Mouse (Mus musculus) limb, embryonic 11.5 days (tissue): ENCODE results near the gene Nxph3. TPM values are rescaled to one million over a fixed set of nuclear protein-coding genes. Genes with fewer than 3 reads are reported as not detected.

ENCODE experiments used
- ATAC-seq: fragments of 200-750 bp; cut with Nextera tagmentation; 2 replicates; pipeline ENCODE4 v1.8.0; 2017; ENCODE audit warnings: low read depth; ENCODE audit not compliant: insufficient number of reproducible peaks, low FRiP score, low TSS enrichment
- DNase-seq: peaks from one replicate; pipeline ENCODE4 v3.0.0-alpha.2; 2015; ENCODE audit warnings: low spot score
- H3K27ac ChIP-seq: fragments of 300-500 bp; sonication (generic); replicated peaks from 2 replicates; pipeline ENCODE4 v1.5.1; 2014; ENCODE audit warnings: low read depth, mild to moderate bottlenecking, low read length
- H3K27me3 ChIP-seq: fragments of 300-500 bp; sonication (generic); 2 replicates; pipeline ENCODE4 v1.6.1; 2014; ENCODE audit warnings: mild to moderate bottlenecking, low read length, mixed read lengths; ENCODE audit not compliant: control insufficient read depth, insufficient read depth
- H3K36me3 ChIP-seq: fragments of 300-500 bp; sonication (generic); 2 replicates; pipeline ENCODE4 v1.6.1; 2014; ENCODE audit warnings: mild to moderate bottlenecking, low read length, moderate library complexity, mixed read lengths; ENCODE audit not compliant: control insufficient read depth, insufficient read depth
- H3K4me1 ChIP-seq: fragments of 300-500 bp; sonication (generic); 2 replicates; pipeline ENCODE4 v1.6.1; 2014; ENCODE audit warnings: low read length, mixed read lengths; ENCODE audit not compliant: control insufficient read depth, insufficient read depth
- H3K4me2 ChIP-seq: fragments of 300-500 bp; sonication (generic); 2 replicates; pipeline ENCODE4 v1.6.1; 2014; ENCODE audit warnings: low read depth, mild to moderate bottlenecking, moderate library complexity; ENCODE audit not compliant: severe bottlenecking
- H3K4me3 ChIP-seq: fragments of 300-500 bp; sonication (generic); 2 replicates; pipeline ENCODE4 v1.5.1; 2014; ENCODE audit warnings: low read depth, low read length
- H3K9ac ChIP-seq: fragments of 300-500 bp; sonication (generic); 2 replicates; pipeline ENCODE4 v1.6.1; 2014; ENCODE audit warnings: mild to moderate bottlenecking, low read length
- H3K9me3 ChIP-seq: fragments of 300-500 bp; sonication (generic); 2 replicates; pipeline ENCODE4 v1.6.1; 2016; ENCODE audit warnings: low read length; ENCODE audit not compliant: control insufficient read depth
- WGBS: fragments of 180-500 bp; shearing (Covaris S2); extraction: QIAGEN DNeasy Blood & Tissue Kit; methylation state at CpG from one replicate; pipeline ENCODE4 v1.1.7; 2014; 5-methylcytosine and 5-hydroxymethylcytosine counted together
- polyA plus RNA-seq: library from polyadenylated mRNA; unstranded; fragments of >200 nt; fragmentation: Nextera tagmentation; extraction: Ambion mirVana; gene quantifications from 2 replicates; pipeline ENCODE4 v1.2.1, GENCODE M21; 2014

Nxph3 gene
- polyA plus RNA-seq, 1 experiment from 2014 or later = 1.5 TPM

DNA sequence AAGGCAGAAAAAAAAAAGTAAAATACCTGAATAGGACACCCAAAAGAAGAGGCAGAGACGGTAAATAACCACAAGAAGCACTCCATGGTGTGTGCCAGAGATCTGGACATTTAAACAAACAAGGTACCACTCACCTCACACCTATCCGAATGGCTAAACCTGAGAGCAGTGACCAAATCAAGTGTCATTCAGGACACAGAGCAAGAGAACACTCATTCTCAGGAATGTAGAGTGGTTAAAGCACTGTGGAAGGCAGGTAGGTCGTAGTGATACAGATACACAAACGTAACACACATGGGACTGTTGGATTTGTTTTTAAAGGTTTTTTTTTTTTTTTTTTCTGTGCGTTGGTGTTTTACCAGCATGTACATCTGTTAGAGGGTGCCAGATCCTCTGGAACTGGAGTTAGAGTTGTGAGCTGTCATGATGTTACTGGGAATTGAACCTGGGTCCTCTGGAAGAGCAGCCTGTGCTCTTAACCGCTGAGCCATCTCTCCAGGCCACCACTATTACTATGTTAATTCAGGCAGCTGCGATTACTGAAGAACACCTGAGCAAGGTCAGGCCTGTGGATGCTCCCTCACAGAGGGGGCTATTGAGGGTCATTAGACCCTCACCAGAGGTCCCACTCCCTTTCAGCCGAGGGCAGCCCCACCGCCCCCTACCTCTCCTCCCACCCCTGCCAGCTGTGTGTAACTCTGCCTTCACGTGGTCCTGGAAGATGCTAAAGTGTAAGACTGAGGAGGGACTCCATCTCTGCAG lies 31.8 kb upstream of the Nxph3 start:
- no peak overlapping the region for H3K9ac ChIP-seq
- 65% methylated on average over 10 of the region's 10 CpGs for WGBS
- H3K36me3 ChIP-seq = no peaks in the 10 kb centered on the region

DNA sequence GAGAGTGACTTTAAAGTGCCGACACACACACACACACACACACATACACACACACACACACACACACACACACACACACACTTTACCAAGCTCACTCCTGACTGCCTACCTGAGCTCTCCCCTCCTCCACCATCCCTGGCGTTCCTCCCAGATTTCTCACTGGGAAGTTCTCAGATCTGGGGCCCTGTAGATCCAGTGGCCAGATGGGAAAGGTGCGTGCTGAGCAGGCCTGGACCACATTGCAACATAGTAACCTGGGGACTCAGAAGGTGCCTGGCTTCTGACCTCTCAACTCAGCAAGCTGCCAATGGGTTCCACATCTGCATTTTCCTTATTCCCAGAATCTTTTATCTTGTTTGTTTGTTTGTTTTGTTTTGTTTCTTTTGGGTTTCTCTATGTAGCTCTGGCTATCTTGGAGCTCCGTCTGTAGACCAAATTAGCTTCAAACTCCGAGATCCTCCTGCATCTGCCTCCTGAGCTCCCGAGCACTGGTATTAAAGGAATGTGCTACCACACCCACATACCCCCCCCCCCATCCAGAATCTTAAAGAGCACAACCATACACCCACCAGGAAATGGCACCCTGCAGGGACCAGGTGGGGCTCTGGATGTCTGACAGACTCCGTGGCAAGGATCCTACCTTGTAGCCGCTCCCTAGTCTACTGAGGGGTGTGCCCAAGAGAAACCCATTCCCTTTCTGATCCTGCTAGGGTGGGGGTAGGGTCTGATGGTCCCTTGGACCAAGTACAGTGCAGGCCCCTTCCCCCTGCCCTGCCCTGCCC lies 30.4 kb upstream of the Nxph3 start:
- H3K36me3 ChIP-seq = no peaks in the 10 kb centered on the region
- peaks cover 17% of the 10 kb centered on the region for H3K4me1 ChIP-seq
- ATAC-seq (no peak), DNase-seq (no peak)
- H3K9ac ChIP-seq = no peak overlapping the region
- H3K4me2 ChIP-seq = no peak overlapping the region
- no peaks in the 10 kb centered on the region for H3K9me3 ChIP-seq
- WGBS = 86% methylated on average over 8 of the region's 8 CpGs
- no peaks in the 10 kb centered on the region for H3K27me3 ChIP-seq
- no peak overlapping the region for H3K4me3 ChIP-seq
- H3K27ac ChIP-seq = no peak overlapping the region

More for the DNA sequence above, 31.8 kb upstream of the Nxph3 start:
- H3K4me3 ChIP-seq = no peak overlapping the region
- no peaks in the 10 kb centered on the region for H3K27me3 ChIP-seq
- H3K27ac ChIP-seq = no peak overlapping the region
- ATAC-seq (no peak), DNase-seq (no peak)
- no peak overlapping the region for H3K4me2 ChIP-seq
- peaks cover 5% of the 10 kb centered on the region; the same call in 1 of the 2 replicates for H3K4me1 ChIP-seq
- H3K9me3 ChIP-seq = no peaks in the 10 kb centered on the region

DNA sequence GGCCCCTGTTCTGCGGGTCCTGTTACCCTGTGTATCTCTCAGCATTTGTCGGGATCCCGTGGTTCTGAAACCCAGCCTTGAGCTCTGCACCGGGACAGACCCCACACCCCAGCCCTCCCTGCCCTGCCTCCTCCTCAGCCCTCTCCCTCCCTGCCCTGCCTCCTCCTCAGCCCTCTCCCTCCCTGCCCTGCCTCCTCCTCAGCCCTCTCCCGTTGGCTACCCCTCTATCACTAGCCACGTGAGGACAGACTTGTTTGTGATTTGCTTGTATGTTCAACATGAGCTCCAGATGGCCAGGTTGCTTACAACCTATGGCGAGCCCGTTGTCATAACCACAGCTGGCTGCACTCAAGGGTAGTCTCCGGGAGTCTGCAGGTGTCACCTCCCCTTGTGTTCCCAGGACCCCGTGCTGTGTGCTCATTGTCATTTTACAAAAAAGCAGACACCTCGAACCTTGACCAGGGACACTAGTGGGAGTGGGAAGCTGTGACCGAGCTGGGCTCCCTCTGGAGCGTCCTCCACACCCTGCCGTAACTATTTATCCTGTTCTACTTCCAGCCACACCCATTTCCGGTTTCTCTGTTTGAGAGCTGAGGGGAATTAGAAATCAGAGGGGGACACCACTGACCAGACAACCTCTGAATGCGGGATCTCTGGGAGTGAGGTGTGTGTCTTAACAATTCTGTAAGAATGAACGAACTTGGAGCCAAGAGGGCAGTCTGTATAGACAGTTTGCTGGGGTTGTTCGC lies 26.4 kb upstream of the Nxph3 start:
- no peak for DNase-seq
- Histone ChIP-seq H3K4me2 (no peak overlapping the region), H3K9me3 (no peaks in the 10 kb centered on the region), H3K27ac (no peak overlapping the region; the same call in 1 of the 2 replicates), H3K9ac (no peak overlapping the region), H3K4me3 (no peak overlapping the region), H3K36me3 (no peaks in the 10 kb centered on the region), H3K4me1 (peaks cover 20% of the 10 kb centered on the region), H3K27me3 (no peaks in the 10 kb centered on the region)
- no peak for ATAC-seq
- 28% methylated on average over 18 of the region's 18 CpGs for WGBS

DNA sequence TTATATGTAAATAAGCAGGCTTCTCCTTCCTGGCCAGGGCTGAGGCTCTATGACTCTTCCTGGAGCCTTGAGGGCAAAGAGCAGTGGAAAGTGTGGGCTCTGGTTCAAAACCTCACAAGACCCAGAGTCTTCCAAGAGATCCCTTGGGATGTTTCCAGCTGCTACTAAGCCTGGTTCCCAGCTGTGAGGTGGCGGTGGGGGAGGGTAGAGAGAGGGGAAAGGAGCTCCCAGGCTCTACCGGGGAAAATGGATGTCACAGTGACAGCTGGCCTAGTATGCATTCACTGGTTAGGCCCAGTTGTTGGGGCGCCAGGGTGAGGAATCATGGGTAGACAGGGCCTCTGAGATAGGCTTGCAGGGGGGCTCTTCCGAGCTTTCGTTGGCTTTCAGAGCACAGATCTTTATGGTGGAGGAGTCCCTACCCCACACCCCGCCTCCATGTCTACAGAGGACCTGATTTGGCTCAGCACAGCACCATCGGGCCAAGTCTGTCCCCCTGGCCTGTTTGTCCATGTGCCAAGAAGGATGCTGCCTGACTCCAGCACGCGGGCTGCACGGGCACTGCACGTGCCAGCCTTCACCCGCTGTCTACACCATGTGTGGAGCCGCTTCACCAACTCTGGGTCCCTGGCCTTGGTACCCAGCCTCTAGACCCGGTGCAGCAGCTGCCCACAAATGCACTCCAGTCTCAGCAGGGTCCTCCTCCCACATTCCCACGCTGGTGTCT lies 24.2 kb upstream of the Nxph3 start:
- Histone ChIP-seq H3K9me3 (no peaks in the 10 kb centered on the region), H3K36me3 (no peaks in the 10 kb centered on the region), H3K4me2 (no peak overlapping the region; the same call in 1 of the 2 replicates), H3K4me3 (no peak overlapping the region), H3K27me3 (no peaks in the 10 kb centered on the region), H3K4me1 (peaks cover 21% of the 10 kb centered on the region), H3K9ac (no peak overlapping the region), H3K27ac (no peak overlapping the region)
- ATAC-seq (no peak), DNase-seq (no peak)
- 82% methylated on average over 15 of the region's 15 CpGs for WGBS

DNA sequence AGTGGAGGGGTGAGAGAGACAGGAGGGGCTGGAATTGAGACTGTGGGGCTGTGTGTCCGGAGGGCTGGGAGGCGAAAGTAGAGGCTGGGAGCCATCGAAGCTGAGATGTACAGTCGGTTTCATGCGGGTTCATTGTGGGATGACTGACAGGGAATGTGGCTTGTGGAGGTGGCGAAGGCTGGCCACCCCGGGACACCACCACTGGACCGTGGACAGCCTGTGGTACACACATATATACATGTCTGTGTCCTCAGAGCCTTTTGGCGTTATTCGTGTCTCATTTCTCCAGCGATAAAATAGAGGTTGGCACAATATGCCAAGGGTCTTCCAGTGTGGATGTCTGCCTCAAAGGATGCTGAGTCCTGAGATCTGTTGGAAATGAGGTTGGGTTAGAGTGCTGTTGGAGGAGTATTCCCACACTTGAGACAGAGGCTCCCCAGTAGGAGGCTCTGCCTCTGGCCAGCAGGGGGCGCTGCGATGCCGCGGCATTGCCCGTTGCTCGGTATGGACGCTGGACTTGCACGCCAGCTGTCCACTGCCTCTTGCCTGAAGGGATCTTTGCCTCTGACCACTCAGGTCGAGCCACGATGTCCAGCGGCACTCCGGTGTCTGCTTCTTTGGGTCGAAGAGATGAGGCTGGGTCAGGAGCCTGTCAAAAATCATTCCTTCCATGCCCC lies 19.3 kb upstream of the Nxph3 start:
- DNase-seq = peak; percentile 96
- H3K36me3 ChIP-seq = no peaks in the 10 kb centered on the region
- H3K27me3 ChIP-seq = no peaks in the 10 kb centered on the region
- H3K4me1 ChIP-seq = peaks cover 6% of the 10 kb centered on the region; the same call in 1 of the 2 replicates
- no peaks in the 10 kb centered on the region for H3K9me3 ChIP-seq
- H3K27ac ChIP-seq = no peak overlapping the region
- no peak overlapping the region for H3K4me2 ChIP-seq
- no peak overlapping the region for H3K9ac ChIP-seq
- ATAC-seq = no peak; the same call in 1 of the 2 replicates
- no peak overlapping the region for H3K4me3 ChIP-seq
- 22% methylated on average over 24 of the region's 24 CpGs for WGBS

DNA sequence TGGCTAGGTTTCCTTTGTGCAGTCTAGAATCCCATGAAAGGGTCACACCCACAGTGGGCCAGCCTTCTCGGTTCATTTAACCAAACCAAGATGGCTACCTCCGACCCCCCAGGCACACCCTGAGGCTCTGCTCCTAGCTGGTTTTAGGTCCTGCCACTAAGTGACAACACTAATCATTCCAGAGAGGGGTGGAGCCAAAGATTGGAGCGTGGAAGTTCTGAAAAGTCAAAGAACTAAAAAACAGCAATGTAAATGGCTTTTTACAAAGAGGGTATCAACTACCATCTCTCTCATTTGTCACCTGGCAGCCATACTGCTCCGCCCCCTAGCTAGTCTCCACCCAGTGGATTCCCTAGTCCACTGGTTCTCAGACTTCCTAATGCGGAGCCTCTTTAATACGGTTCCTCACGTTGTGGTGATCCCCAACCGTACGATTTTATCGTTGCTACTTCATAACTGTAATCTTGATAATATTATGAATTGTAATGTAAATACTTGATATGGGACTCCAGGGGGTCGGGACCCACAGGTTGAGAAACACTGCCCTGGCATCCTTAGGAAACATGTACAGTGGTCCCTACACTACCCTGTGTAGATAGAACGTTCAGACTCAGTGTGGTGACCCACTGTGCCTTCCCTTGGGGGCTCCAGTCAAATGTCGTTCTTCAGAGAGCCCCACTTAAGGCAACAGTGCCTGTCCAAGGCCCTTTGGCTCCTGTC lies 18.1 kb upstream of the Nxph3 start:
- Histone ChIP-seq H3K4me2 (no peak overlapping the region), H3K4me1 (peaks cover 3% of the 10 kb centered on the region; the same call in 1 of the 2 replicates), H3K27ac (no peak overlapping the region), H3K27me3 (no peaks in the 10 kb centered on the region), H3K36me3 (no peaks in the 10 kb centered on the region), H3K9me3 (no peaks in the 10 kb centered on the region), H3K4me3 (no peak overlapping the region), H3K9ac (no peak overlapping the region)
- DNase-seq (no peak), ATAC-seq (no peak)
- WGBS = 75% methylated on average over 13 of the region's 13 CpGs

DNA sequence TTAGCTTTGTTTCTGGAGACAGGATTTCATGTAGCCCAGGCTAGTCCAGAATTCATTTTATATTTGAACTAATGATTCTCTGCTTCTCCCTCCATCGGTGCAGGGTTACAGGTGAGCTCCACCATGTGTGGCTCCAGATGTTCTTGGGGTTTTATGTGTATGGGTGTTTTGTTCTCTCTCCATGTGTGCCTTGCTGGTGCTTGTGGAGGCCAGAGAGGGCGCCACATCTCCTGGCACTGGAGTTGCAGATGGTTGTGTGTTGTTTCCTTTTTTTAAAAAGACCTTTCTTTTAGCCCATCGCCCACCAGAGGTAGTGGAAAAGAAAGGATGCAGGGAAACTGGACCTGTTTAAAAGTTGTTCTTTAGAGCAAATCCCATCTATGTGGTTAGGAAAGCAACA lies 13.9 kb upstream of the Nxph3 start:
- H3K4me1 ChIP-seq = no peaks in the 10 kb centered on the region; the same call in none of the 2 replicates
- no peaks in the 10 kb centered on the region for H3K9me3 ChIP-seq
- H3K4me2 ChIP-seq = no peak overlapping the region
- no peak overlapping the region for H3K9ac ChIP-seq
- 78% methylated on average over 3 of the region's 3 CpGs for WGBS
- H3K27me3 ChIP-seq = no peaks in the 10 kb centered on the region
- H3K4me3 ChIP-seq = no peak overlapping the region
- no peak overlapping the region for H3K27ac ChIP-seq
- H3K36me3 ChIP-seq = no peaks in the 10 kb centered on the region
- ATAC-seq = no peak
- DNase-seq = no peak
